Mouse (Mus musculus): ENCODE results near the gene Dclk1. TPM values are rescaled to one million over a fixed set of nuclear protein-coding genes. Genes with fewer than 3 reads are reported as not detected.

Dclk1 gene
- polyA plus RNA-seq, 1 experiment from 2014 or later, result 15.3 TPM

DNA sequence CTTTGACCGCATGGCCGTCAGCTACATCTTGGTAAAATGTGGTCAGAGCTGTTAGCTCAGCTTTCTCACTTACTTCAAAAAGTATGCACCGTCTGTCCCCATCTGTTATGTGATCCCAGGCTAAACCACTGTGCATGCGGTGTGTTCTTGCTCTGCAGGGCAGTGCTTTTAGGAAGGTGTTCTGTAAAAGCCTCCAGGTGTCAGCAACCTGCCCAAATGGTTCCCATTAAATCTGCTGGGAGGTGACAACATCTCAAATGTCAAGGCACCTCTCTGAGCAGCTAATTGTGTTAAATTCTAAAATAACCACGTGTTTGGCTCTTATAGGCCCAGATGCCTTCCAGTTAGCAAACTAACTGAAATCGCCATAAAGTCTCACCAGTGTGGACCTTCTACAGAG is 231.0 kb downstream of the Dclk1 start:
- no peak for ATAC-seq
- 68% methylated on average over 6 of the region's 6 CpGs for WGBS
- Histone ChIP-seq H3K4me1 (replicated peaks) (no peaks in the 10 kb centered on the region), H3K4me2 (replicated peaks) (no peak overlapping the region), H3K27me3 (replicated peaks) (no peaks in the 10 kb centered on the region), H3K9me3 (no peaks in the 10 kb centered on the region), H3K36me3 (no peaks in the 10 kb centered on the region), H3K27ac (no peak overlapping the region), H3K4me3 (replicated peaks) (no peak overlapping the region), H3K9ac (no peak overlapping the region)

DNA sequence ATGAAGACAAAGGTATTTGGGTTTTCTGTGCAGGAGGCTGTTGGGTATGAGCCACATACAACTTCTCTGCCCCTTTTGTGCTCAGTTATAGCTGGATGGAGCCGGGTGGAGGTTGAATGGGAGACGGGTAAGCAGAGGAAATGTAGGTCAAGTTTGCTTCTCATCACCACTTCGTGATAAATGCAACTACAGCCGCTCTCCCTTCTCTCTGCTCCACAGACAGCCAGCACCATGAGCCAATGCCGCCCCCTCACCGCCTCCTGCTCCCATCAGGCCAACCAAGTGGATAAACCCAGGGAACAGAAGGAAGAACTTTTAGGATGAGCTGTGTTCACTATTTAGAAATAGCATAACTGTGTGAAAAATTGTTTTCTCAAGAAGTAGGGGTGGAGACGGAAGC is 234.5 kb downstream of the Dclk1 start:
- no peaks in the 10 kb centered on the region for H3K27me3 ChIP-seq (replicated peaks)
- H3K4me1 ChIP-seq (replicated peaks), result no peaks in the 10 kb centered on the region
- 88% methylated on average over 7 of the region's 7 CpGs for WGBS
- H3K9me3 ChIP-seq, result no peaks in the 10 kb centered on the region
- H3K36me3 ChIP-seq, result no peaks in the 10 kb centered on the region
- ATAC-seq, result no peak
- no peak overlapping the region for H3K27ac ChIP-seq
- no peak overlapping the region for H3K4me2 ChIP-seq (replicated peaks)
- no peak overlapping the region for H3K4me3 ChIP-seq (replicated peaks)
- no peak overlapping the region for H3K9ac ChIP-seq

GRCm38 (mm10) chr3:55479306-55479705 is 237.1 kb downstream of the Dclk1 start:
- Histone ChIP-seq H3K4me2 (replicated peaks) (no peak overlapping the region), H3K9me3 (no peaks in the 10 kb centered on the region), H3K9ac (no peak overlapping the region), H3K27ac (no peak overlapping the region), H3K27me3 (replicated peaks) (no peaks in the 10 kb centered on the region), H3K36me3 (no peaks in the 10 kb centered on the region), H3K4me1 (replicated peaks) (no peaks in the 10 kb centered on the region), H3K4me3 (replicated peaks) (no peak overlapping the region)
- WGBS, result 57% methylated on average over 4 of the region's 4 CpGs
- ATAC-seq, result no peak

GRCm38 (mm10) chr3:55481140-55481539 is 239.0 kb downstream of the Dclk1 start:
- no peak overlapping the region for H3K27ac ChIP-seq
- no peaks in the 10 kb centered on the region for H3K9me3 ChIP-seq
- no peak for ATAC-seq
- no peak overlapping the region for H3K4me2 ChIP-seq (replicated peaks)
- H3K9ac ChIP-seq, result no peak overlapping the region
- H3K36me3 ChIP-seq, result no peaks in the 10 kb centered on the region
- 42% methylated on average over 1 of the region's 1 CpGs for WGBS
- no peak overlapping the region for H3K4me3 ChIP-seq (replicated peaks)
- no peaks in the 10 kb centered on the region for H3K4me1 ChIP-seq (replicated peaks)
- no peaks in the 10 kb centered on the region for H3K27me3 ChIP-seq (replicated peaks)

DNA sequence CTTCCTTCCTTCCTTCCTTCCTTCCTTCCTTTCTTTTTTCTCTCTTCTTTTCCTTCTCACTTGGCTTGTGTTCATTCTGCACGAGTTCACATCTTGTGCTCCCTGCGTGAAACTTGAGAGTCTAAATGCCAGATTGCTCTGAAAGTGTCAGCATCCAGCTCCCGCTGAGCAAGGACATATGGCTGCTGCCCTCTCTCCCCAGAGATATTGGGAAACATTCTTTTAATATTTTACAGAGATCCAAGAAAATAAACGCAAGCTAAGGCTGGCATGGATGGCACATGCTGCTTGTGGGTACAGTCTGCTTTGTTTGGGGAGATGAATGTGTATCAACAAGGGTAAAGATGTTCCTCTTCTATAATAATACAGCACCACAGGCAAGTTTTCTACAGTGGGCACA is 241.2 kb downstream of the Dclk1 start:
- 55% methylated on average over 4 of the region's 4 CpGs for WGBS
- H3K4me2 ChIP-seq (replicated peaks), result no peak overlapping the region
- no peak overlapping the region for H3K27ac ChIP-seq
- H3K36me3 ChIP-seq, result no peaks in the 10 kb centered on the region
- H3K9ac ChIP-seq, result no peak overlapping the region
- no peaks in the 10 kb centered on the region for H3K4me1 ChIP-seq (replicated peaks)
- H3K4me3 ChIP-seq (replicated peaks), result no peak overlapping the region
- no peaks in the 10 kb centered on the region for H3K9me3 ChIP-seq
- ATAC-seq, result no peak
- H3K27me3 ChIP-seq (replicated peaks), result no peaks in the 10 kb centered on the region

DNA sequence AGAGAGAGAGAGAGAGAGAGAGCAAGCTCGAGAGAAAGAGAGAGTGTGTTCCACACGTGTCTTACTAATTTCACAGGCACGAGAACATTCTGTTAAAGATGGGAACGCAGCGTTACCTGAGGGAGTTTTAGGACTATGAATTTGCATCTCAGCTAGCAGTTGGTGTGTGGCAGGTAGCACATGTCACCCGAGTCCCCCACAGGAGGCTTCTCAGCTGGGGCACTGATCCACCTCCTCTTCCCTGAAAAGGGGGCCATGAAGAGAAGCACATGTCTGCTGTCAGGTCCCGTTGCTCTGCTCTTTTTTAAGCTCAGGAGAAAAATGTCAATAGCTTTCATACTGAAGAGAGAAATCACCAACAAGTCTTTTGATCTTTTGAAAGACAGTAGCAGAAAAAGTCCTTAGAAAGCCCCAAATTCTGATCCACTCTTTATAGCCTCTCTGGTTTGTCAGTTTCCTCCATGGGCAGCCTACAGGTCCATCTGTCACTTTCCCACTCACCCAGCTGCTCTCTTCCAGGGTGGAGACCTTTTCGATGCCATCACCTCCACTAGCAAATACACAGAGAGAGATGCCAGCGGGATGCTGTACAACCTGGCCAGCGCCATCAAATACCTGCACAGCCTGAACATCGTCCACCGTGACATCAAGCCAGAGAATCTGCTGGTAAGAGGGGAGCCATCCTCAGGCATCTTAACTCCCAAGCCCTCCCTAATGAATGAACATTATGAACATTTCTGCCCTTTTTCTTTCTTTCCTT is 247.2 kb downstream of the Dclk1 start:
- Histone ChIP-seq H3K4me1 (replicated peaks) (no peaks in the 10 kb centered on the region), H3K4me3 (replicated peaks) (no peak overlapping the region), H3K9me3 (no peaks in the 10 kb centered on the region), H3K27ac (no peak overlapping the region), H3K27me3 (replicated peaks) (no peaks in the 10 kb centered on the region), H3K36me3 (no peaks in the 10 kb centered on the region), H3K4me2 (replicated peaks) (no peak overlapping the region), H3K9ac (no peak overlapping the region)
- no peak for ATAC-seq
- 72% methylated on average over 12 of the region's 12 CpGs for WGBS

- WGBS, result 30% methylated on average over 6 of the region's 6 CpGs
Observed at GRCm38 (mm10) chr3:55492021-55492420, 249.9 kb downstream of the Dclk1 start.

GRCm38 (mm10) chr3:55494348-55494747 is 252.2 kb downstream of the Dclk1 start:
- Histone ChIP-seq H3K4me3 (replicated peaks) (no peak overlapping the region), H3K27ac (no peak overlapping the region), H3K9ac (no peak overlapping the region), H3K9me3 (no peaks in the 10 kb centered on the region), H3K27me3 (replicated peaks) (no peaks in the 10 kb centered on the region), H3K36me3 (no peaks in the 10 kb centered on the region), H3K4me2 (replicated peaks) (no peak overlapping the region), H3K4me1 (replicated peaks) (no peaks in the 10 kb centered on the region)
- 46% methylated on average over 4 of the region's 4 CpGs for WGBS
- ATAC-seq, result no peak

More at GRCm38 (mm10) chr3:55492021-55492420, 249.9 kb downstream of the Dclk1 start:
- no peak overlapping the region for H3K27ac ChIP-seq
- no peaks in the 10 kb centered on the region for H3K4me1 ChIP-seq (replicated peaks)
- H3K9ac ChIP-seq, result no peak overlapping the region
- no peaks in the 10 kb centered on the region for H3K27me3 ChIP-seq (replicated peaks)
- H3K4me2 ChIP-seq (replicated peaks), result no peak overlapping the region
- no peak overlapping the region for H3K4me3 ChIP-seq (replicated peaks)
- ATAC-seq, result no peak
- no peaks in the 10 kb centered on the region for H3K9me3 ChIP-seq
- H3K36me3 ChIP-seq, result no peaks in the 10 kb centered on the region

DNA sequence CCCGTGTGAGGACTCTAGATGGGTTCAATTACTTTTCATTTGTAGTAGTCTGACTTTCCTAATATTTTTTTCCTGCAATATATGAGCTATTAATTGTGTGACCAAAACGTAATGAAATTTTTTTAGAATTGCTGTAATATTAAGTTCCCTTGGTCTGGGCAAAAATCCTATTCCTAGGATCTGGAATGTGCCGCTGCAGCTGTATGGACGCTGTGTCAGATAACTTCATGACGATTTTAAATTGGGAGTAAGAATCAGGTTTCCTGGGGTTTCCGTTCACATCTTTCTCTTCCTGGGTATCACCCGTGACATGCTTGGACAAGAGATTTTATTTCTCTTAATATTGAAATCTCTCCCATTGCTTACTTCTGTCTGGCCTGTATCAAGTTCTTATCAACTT is 253.1 kb downstream of the Dclk1 start:
- no peaks in the 10 kb centered on the region for H3K36me3 ChIP-seq
- WGBS, result 86% methylated on average over 7 of the region's 7 CpGs
- no peak for ATAC-seq

DNA sequence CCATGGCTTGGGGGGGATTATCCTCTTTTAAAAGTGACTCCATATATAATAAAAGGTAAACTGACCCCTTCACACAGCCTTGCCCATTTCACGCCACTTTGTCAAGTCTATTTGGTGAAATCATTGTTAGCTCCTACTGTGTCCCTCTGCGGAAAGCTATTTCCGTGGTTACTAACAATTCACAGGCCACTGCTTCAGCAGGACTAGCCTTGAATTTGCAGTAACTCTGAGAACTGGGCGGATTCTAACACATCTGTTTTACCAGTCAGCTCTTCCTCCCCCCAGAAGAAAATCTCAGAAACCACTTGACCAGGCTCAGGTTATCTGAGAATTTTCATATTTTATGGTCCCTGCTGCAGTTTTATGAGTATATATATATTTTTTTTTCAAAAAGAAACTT is 253.7 kb downstream of the Dclk1 start:
- Histone ChIP-seq H3K9me3 (no peaks in the 10 kb centered on the region), H3K4me1 (replicated peaks) (no peaks in the 10 kb centered on the region), H3K27ac (no peak overlapping the region), H3K27me3 (replicated peaks) (no peaks in the 10 kb centered on the region), H3K36me3 (no peaks in the 10 kb centered on the region), H3K4me3 (replicated peaks) (no peak overlapping the region), H3K4me2 (replicated peaks) (no peak overlapping the region), H3K9ac (no peak overlapping the region)
- ATAC-seq, result peak; percentile 45; the same call in 1 of the 2 replicates
- 51% methylated on average over 4 of the region's 4 CpGs for WGBS

More for the DNA sequence above, 253.1 kb downstream of the Dclk1 start:
- Histone ChIP-seq H3K27ac (no peak overlapping the region), H3K27me3 (replicated peaks) (no peaks in the 10 kb centered on the region), H3K4me1 (replicated peaks) (no peaks in the 10 kb centered on the region), H3K4me2 (replicated peaks) (no peak overlapping the region), H3K9ac (no peak overlapping the region), H3K9me3 (no peaks in the 10 kb centered on the region), H3K4me3 (replicated peaks) (no peak overlapping the region)

- Histone ChIP-seq H3K9ac (no peak overlapping the region), H3K4me1 (replicated peaks) (no peaks in the 10 kb centered on the region), H3K27me3 (replicated peaks) (no peaks in the 10 kb centered on the region), H3K36me3 (no peaks in the 10 kb centered on the region), H3K9me3 (no peaks in the 10 kb centered on the region), H3K27ac (no peak overlapping the region), H3K4me3 (replicated peaks) (no peak overlapping the region), H3K4me2 (replicated peaks) (no peak overlapping the region)
- WGBS, result 54% methylated on average over 9 of the region's 9 CpGs
- ATAC-seq, result peak; percentile 82
Observed at GRCm38 (mm10) chr3:55496462-55496941, 254.3 kb downstream of the Dclk1 start.

- H3K4me2 ChIP-seq (replicated peaks), result no peak overlapping the region
- H3K4me1 ChIP-seq (replicated peaks), result no peaks in the 10 kb centered on the region
- WGBS, result 84% methylated on average over 7 of the region's 7 CpGs
- H3K27ac ChIP-seq, result no peak overlapping the region
- no peaks in the 10 kb centered on the region for H3K36me3 ChIP-seq
- ATAC-seq, result no peak
- H3K9me3 ChIP-seq, result no peaks in the 10 kb centered on the region
- H3K27me3 ChIP-seq (replicated peaks), result no peaks in the 10 kb centered on the region
- no peak overlapping the region for H3K4me3 ChIP-seq (replicated peaks)
- no peak overlapping the region for H3K9ac ChIP-seq
Observed at GRCm38 (mm10) chr3:55499298-55499697, 257.1 kb downstream of the Dclk1 start.

GRCm38 (mm10) chr3:55510198-55510597 is 268.0 kb downstream of the Dclk1 start:
- H3K9me3 ChIP-seq, result no peaks in the 10 kb centered on the region
- H3K27ac ChIP-seq, result no peak overlapping the region
- H3K4me1 ChIP-seq (replicated peaks), result no peaks in the 10 kb centered on the region
- H3K4me3 ChIP-seq (replicated peaks), result no peak overlapping the region
- H3K36me3 ChIP-seq, result no peaks in the 10 kb centered on the region
- no peak for ATAC-seq
- WGBS, result 79% methylated on average over 7 of the region's 7 CpGs
- no peak overlapping the region for H3K9ac ChIP-seq
- no peak overlapping the region for H3K4me2 ChIP-seq (replicated peaks)
- H3K27me3 ChIP-seq (replicated peaks), result no peaks in the 10 kb centered on the region
